Mouse (Mus musculus) ES-E14 (cell line): ENCODE measurements around the gene Mrm1. TPM values are rescaled to one million over a fixed set of nuclear protein-coding genes. Genes with fewer than 3 reads are reported as not detected.

Experiments used
- DNase-seq: peaks from one replicate; pipeline ENCODE4 v3.0.0-alpha.2; 2013; ENCODE audit warnings: low read depth, low spot score
- H3K27ac ChIP-seq: 2 replicates; pipeline ENCODE4 v1.5.1; 2012; ENCODE audit warnings: low read depth, mild to moderate bottlenecking, low read length, moderate library complexity, mixed read lengths; ENCODE audit not compliant: poor library complexity, insufficient read depth, severe bottlenecking
- H3K36me3 ChIP-seq: 2 replicates; pipeline ENCODE4 v1.6.1; 2012; ENCODE audit warnings: mild to moderate bottlenecking, low read length, moderate library complexity, mixed read lengths; ENCODE audit not compliant: control insufficient read depth, poor library complexity, insufficient read depth, severe bottlenecking
- H3K4me1 ChIP-seq, 2 experiments: fragments of 150-350 bp in 1 of 2; sonication (generic) in 1 of 2; 2 replicates each; pipeline ENCODE4 v1.6.1; 2012; ENCODE audit warnings: low read length in 2 of 2, mild to moderate bottlenecking in 1 of 2, mixed read lengths in 1 of 2; ENCODE audit not compliant: control insufficient read depth in 2 of 2, insufficient read depth in 2 of 2, poor library complexity in 1 of 2
- H3K4me3 ChIP-seq, 2 experiments: fragments of 150-350 bp in 1 of 2; sonication (generic) in 1 of 2; 2 replicates each; pipeline ENCODE4 v1.5.1; 2012; ENCODE audit warnings: low read length in 2 of 2, low read depth in 1 of 2, mild to moderate bottlenecking in 1 of 2, mixed read lengths in 1 of 2; ENCODE audit not compliant: insufficient read depth in 1 of 2, poor library complexity in 1 of 2, severe bottlenecking in 1 of 2
- H3K9ac ChIP-seq: 2 replicates; pipeline ENCODE4 v1.6.1; 2012; ENCODE audit warnings: low read depth, mild to moderate bottlenecking, low read length, mixed read lengths; ENCODE audit not compliant: poor library complexity, insufficient read depth, severe bottlenecking
- H3K9me3 ChIP-seq: fragments of 150-350 bp; sonication (generic); 2 replicates; pipeline ENCODE4 v1.6.1; 2012; ENCODE audit warnings: low read depth, mild to moderate bottlenecking, low read length; ENCODE audit not compliant: control insufficient read depth, insufficient read depth
- CHD2 ChIP-seq: IDR thresholded peaks from 2 replicates; pipeline ENCODE4 v1.6.1; 2014; ENCODE audit warnings: mild to moderate bottlenecking, low read depth, low read length, inconsistent platforms
- HCFC1 ChIP-seq: IDR thresholded peaks from 2 replicates; pipeline ENCODE4 v1.6.1; 2012; ENCODE audit warnings: low read length, inconsistent platforms, borderline replicate concordance; ENCODE audit not compliant: insufficient read depth
- MAFK ChIP-seq: IDR thresholded peaks from 2 replicates; pipeline ENCODE4 v1.6.1; 2014; ENCODE audit warnings: mild to moderate bottlenecking, low read depth, low read length, inconsistent platforms; ENCODE audit not compliant: insufficient read depth
- ZC3H11A ChIP-seq: IDR thresholded peaks from 2 replicates; pipeline ENCODE4 v1.6.1; 2012; ENCODE audit warnings: low read depth, mild to moderate bottlenecking, inconsistent platforms, low read length, borderline replicate concordance
- ZNF384 ChIP-seq: IDR thresholded peaks from 2 replicates; pipeline ENCODE4 v1.6.1; 2012; ENCODE audit warnings: low read depth, low read length, inconsistent platforms
- in situ Hi-C, 2 experiments: fragments of 600-800 bp; cut with MboI; formaldehyde crosslinking; loops; one replicate each; pipeline ENCODE4 v1.15.1; 2025; ENCODE audit warnings: low sequenced_read_pairs in 2 of 2, inconsistent platforms in 1 of 2; ENCODE audit not compliant: unreplicated experiment in 2 of 2
- total RNA-seq: library from RNA; depleted of rRNA; stranded (reverse); fragments of 300-350 nt; gene quantifications from 2 replicates; pipeline ENCODE4 v1.2.3, GENCODE M21; 2012; rRNA removed

Gene Mrm1
- total RNA-seq: 9.4 and 9.9 TPM in 2 replicates

DNA sequence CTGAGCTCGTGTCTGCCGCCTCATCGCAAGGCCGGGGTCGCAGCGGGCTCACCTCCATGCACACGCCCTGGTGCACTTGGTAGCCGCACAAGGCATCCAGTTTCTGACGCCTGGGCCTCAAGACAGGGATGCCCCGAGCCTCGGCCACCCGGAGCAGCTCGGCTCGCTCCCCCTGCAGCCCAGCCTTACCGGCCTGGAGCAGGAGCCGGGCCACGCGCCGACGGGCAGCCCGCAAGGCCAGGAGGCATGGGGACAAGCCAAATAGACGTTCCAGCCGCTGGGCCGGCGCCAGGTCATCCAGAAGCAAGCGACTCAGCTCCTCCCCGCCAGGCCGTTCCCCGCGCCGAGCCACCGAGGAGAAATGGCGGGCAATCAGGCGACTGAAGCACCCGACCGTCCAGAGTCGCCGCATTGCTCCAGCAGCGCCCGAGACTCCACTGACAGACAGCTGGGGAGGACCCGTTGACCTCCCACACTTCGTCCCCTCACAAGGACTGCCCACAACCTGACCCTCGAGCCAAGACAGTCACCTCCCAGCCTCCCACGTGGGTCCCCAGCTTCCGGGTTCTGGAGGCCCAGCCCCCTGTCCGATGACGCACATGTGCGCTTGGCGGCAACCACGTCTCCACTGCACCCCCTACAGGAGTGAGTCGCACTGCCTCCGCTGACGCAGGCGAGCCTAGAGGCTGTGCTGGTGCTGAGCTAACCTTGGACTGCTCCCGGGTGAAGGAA lies at the start of gene Mrm1:
Mrm1 (minus strand) TSS at position 555 of the 732 bp plus-strand sequence.
- Histone ChIP-seq H3K9me3 (no peaks in the 10 kb centered on the region), H3K9ac (peak within 1 kb of the TSS; percentile 87), H3K27ac (peak within 1 kb of the TSS; percentile 42), H3K4me3 (peak within 1 kb of the TSS; percentile 91 to 92), H3K36me3 (peaks cover 3% of the 10 kb centered on the region), H3K4me1 (peaks cover 2 to 4% of the 10 kb centered on the region in 2 experiments; a peak in 3 of 4 replicates)
- in situ Hi-C loops: no loop called here
- DNase-seq: peak; percentile 90
- no peak for TF ChIP-seq CHD2
- peak; percentile 30; the same call in 1 of the 2 replicates for TF ChIP-seq HCFC1
- no peak for TF ChIP-seq MAFK
- no peak for TF ChIP-seq ZNF384

DNA sequence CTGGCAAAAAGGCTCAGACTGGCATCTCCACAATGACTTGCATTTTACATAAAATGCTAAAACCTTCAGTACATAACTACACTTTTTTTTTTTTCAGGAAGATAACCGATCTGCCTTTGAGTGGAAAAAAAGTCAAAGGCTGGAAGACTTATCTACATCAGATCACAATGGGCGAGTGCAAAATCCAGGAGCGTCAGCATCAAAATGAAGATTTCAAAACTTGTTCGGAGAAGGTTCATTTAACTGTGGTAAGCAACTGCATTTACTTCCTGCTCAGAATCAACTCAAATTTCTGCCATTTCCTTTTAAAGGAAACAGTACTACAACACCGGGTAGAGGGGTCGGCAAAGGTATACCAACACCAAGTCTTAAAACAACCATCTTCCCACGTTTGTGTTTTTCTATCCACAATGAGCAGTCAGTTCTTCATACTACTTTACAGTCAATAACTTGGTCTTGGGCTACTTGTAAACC lies 49.5 kb upstream of the Mrm1 start:
- Histone ChIP-seq H3K27ac (no peak overlapping the region), H3K36me3 (no peaks in the 10 kb centered on the region; the same call in 1 of the 2 replicates)

DNA sequence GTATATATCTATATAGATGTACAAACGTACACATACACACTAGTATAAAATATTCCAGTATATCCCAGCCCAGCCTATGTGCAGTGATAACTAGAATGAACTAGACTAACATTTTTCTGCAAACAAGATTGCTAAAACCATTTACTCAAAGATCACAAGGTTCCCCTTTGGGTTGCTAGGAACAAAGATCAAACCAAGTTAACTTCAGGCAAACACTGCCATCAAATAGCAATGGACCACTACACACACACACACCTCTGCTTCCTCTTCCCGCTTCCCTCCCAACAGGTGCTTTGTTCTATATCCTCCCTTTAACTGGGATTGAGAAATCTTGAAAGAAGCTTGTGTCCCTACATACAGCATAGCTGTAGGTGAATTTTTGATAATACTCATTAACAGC lies 48.3 kb upstream of the Mrm1 start:
- Histone ChIP-seq H3K4me3 (no peak overlapping the region; a peak in 1 of 4 replicates), H3K36me3 (no peaks in the 10 kb centered on the region; the same call in 1 of the 2 replicates), H3K4me1 (peaks cover 2 to 7% of the 10 kb centered on the region in 2 experiments; a peak in 3 of 4 replicates), H3K9me3 (no peaks in the 10 kb centered on the region), H3K9ac (no peak overlapping the region), H3K27ac (no peak overlapping the region)
- TF ChIP-seq ZC3H11A (no peak), HCFC1 (no peak), CHD2 (no peak), ZNF384 (no peak)
- in situ Hi-C loops: no loop called here
- DNase-seq: no peak

More for the DNA sequence above, 49.5 kb upstream of the Mrm1 start:
- in situ Hi-C loops: no loop called here
- TF ChIP-seq CHD2: no peak
- no peak for TF ChIP-seq MAFK
- no peak for TF ChIP-seq HCFC1
- TF ChIP-seq ZNF384: no peak
- no peak for TF ChIP-seq ZC3H11A
- DNase-seq: no peak
- Histone ChIP-seq H3K4me1 (peaks cover 2 to 7% of the 10 kb centered on the region in 2 experiments; a peak in 3 of 4 replicates), H3K4me3 (peak overlapping the region; percentile 88 to 90), H3K9me3 (no peaks in the 10 kb centered on the region), H3K9ac (peak overlapping the region; percentile 19; the same call in 1 of the 2 replicates)

DNA sequence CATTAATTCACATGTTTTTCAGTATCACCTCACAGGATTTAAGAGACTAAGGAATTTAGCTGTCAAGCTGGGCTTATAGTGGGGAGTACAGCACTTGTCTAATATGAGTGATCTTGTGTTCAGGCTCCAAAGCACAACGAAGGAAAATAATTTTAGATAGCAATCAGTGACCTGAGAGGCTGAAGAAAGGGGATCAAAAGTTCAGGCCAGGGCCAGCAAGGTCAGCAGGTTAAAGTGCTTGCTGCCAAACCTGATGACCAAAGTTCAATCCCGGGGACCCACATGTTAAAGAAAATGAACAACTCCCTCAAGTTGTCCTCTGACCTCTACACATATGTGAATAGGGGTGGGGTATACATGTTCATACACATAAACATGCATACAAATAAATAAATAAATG lies 46.0 kb upstream of the Mrm1 start:
- no peak overlapping the region for H3K4me3 ChIP-seq

More for the DNA sequence above, 46.0 kb upstream of the Mrm1 start:
- no peaks in the 10 kb centered on the region for H3K9me3 ChIP-seq
- TF ChIP-seq HCFC1 (no peak), ZC3H11A (no peak), ZNF384 (no peak), MAFK (no peak), CHD2 (no peak)
- DNase-seq: no peak
- no peak overlapping the region for H3K9ac ChIP-seq
- H3K36me3 ChIP-seq: no peaks in the 10 kb centered on the region; the same call in 1 of the 2 replicates
- in situ Hi-C loops: no loop called here
- H3K27ac ChIP-seq: no peak overlapping the region
- peaks cover 2 to 4% of the 10 kb centered on the region in 2 experiments; a peak in 3 of 4 replicates for H3K4me1 ChIP-seq
